Mouse (Mus musculus) ES-Bruce4 (cell line): ENCODE measurements around the gene Zfp423. TPM values are rescaled to one million over a fixed set of nuclear protein-coding genes. Genes with fewer than 3 reads are reported as not detected.

ENCODE experiments used
- H3K27ac ChIP-seq: 2 replicates; pipeline ENCODE4 v1.5.1; 2012; ENCODE audit warnings: low read length, inconsistent platforms; ENCODE audit not compliant: insufficient read depth
- H3K27me3 ChIP-seq: 2 replicates; pipeline ENCODE4 v1.6.1; 2012; ENCODE audit warnings: mild to moderate bottlenecking, low read length, inconsistent platforms; ENCODE audit not compliant: control insufficient read depth, poor library complexity, insufficient read depth, severe bottlenecking
- H3K36me3 ChIP-seq: 2 replicates; pipeline ENCODE4 v1.6.1; 2012; ENCODE audit warnings: inconsistent platforms, mild to moderate bottlenecking, low read length, moderate library complexity; ENCODE audit not compliant: control insufficient read depth, poor library complexity, insufficient read depth, severe bottlenecking
- H3K4me1 ChIP-seq: one replicate; pipeline ENCODE4 v1.8.1; 2011; ENCODE audit warnings: low read length; ENCODE audit not compliant: control insufficient read depth, insufficient read depth
- H3K4me3 ChIP-seq: 2 replicates; pipeline ENCODE4 v1.5.1; 2011; ENCODE audit warnings: low read depth, mild to moderate bottlenecking, low read length
- H3K9ac ChIP-seq: 2 replicates; pipeline ENCODE4 v1.6.1; 2012; ENCODE audit warnings: low read depth, mild to moderate bottlenecking, inconsistent platforms; ENCODE audit not compliant: poor library complexity, severe bottlenecking
- H3K9me3 ChIP-seq: replicated peaks from 2 replicates; pipeline ENCODE4 v1.6.1; 2012; ENCODE audit warnings: mild to moderate bottlenecking, low read length, inconsistent platforms; ENCODE audit not compliant: control insufficient read depth, poor library complexity, insufficient read depth, severe bottlenecking
- CTCF ChIP-seq: IDR thresholded peaks from one replicate; pipeline ENCODE4 v1.8.1; 2011; ENCODE audit warnings: low read depth, low read length
- EP300 ChIP-seq: IDR thresholded peaks from 2 replicates; pipeline ENCODE4 v1.6.1; 2011; ENCODE audit warnings: low read depth, low read length; ENCODE audit not compliant: insufficient read depth
- POLR2A ChIP-seq: IDR thresholded peaks from one replicate; pipeline ENCODE4 v1.8.1; 2011; ENCODE audit warnings: low read length; ENCODE audit not compliant: insufficient read depth
- polyA plus RNA-seq: library from polyadenylated mRNA; stranded (reverse); fragments of >200 nt; gene quantifications from 2 replicates; pipeline ENCODE4 v1.2.4, GENCODE M21; 2011; ENCODE audit warnings: low read depth; ENCODE audit not compliant: missing spikeins, insufficient read depth, insufficient read length

Gene Zfp423
- polyA plus RNA-seq, 1 experiment, result 14.4 TPM

DNA sequence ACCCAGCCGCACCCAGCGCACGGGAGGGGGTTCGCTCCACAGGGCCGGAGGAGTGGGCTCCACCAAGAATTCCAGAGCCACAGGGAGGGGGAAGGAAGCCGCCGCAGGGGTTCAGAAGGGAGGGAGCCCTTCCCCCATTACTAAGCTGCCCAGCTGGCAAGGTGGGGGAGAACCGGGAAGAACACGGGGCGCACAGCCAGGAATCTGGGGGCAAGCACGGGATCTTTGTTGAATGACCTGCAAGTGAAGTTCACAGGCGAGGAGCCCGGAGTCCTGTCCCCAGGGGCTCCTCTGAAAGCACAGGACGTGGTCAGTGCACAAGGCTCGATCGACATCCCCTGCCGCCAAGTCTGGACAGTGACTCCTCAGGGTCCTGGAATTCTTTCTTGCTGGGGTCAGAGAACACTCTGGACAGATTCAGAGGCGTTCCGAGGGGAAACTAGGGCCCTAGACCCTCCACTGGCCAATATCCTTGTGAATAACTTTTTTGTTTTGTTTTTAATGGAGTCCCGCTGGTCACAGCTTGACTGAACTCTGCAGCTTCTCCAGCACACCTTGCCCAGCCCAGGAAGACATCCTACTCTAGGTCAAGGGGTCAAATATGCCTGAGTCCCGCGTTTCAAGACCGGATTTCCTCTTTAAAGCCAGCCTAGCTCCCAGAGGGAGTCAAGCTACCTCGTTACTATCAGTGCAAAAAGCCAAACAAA is 15.5 kb upstream of the Zfp423 start:
- no peaks in the 10 kb centered on the region for H3K27me3 ChIP-seq
- H3K36me3 ChIP-seq, result no peaks in the 10 kb centered on the region
- peak overlapping the region; percentile 97 for H3K27ac ChIP-seq
- TF ChIP-seq CTCF, result no peak
- peak; percentile 86 for TF ChIP-seq EP300
- no peaks in the 10 kb centered on the region for H3K4me1 ChIP-seq
- H3K9ac ChIP-seq, result peak overlapping the region; percentile 55
- H3K4me3 ChIP-seq, result peak overlapping the region; percentile 21
- H3K9me3 ChIP-seq, result no peaks in the 10 kb centered on the region

DNA sequence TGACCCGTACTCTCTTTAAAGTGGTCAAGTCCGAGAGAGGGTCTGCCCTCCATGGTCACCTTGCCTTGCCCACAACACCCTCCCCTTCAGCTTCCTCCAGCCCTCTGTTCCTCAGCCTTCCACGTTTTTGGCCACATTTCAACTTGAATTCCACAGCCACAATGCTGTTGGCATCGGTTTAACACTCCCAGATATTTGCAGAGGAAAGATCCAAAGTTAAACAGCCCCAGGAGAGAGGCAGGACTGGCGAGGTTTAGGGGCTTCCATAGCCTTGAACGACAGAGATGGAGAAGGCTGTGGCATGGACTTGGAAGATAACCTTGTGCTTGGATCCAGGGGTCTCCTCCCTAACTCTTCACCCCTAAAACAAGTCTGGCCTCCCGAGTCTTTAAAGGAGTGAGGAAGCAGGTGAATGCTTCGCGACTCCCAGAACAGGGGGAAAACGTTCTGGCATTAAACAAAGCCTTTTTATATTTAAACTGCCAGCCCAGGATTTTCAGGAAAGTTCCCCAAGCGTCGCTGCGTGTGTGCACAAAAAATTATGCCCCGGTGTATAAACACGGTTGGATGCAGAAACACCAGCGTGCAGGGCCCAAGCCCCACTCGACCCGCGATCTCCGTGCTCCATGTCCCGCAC is 14.8 kb upstream of the Zfp423 start:
- H3K9me3 ChIP-seq, result no peaks in the 10 kb centered on the region
- H3K4me3 ChIP-seq, result peak overlapping the region; percentile 21
- H3K27me3 ChIP-seq, result no peaks in the 10 kb centered on the region
- H3K4me1 ChIP-seq, result no peaks in the 10 kb centered on the region
- H3K9ac ChIP-seq, result peak overlapping the region; percentile 55
- peak overlapping the region; percentile 97 for H3K27ac ChIP-seq
- TF ChIP-seq EP300, result no peak
- TF ChIP-seq CTCF, result no peak
- TF ChIP-seq POLR2A, result no peak
- no peaks in the 10 kb centered on the region for H3K36me3 ChIP-seq

DNA sequence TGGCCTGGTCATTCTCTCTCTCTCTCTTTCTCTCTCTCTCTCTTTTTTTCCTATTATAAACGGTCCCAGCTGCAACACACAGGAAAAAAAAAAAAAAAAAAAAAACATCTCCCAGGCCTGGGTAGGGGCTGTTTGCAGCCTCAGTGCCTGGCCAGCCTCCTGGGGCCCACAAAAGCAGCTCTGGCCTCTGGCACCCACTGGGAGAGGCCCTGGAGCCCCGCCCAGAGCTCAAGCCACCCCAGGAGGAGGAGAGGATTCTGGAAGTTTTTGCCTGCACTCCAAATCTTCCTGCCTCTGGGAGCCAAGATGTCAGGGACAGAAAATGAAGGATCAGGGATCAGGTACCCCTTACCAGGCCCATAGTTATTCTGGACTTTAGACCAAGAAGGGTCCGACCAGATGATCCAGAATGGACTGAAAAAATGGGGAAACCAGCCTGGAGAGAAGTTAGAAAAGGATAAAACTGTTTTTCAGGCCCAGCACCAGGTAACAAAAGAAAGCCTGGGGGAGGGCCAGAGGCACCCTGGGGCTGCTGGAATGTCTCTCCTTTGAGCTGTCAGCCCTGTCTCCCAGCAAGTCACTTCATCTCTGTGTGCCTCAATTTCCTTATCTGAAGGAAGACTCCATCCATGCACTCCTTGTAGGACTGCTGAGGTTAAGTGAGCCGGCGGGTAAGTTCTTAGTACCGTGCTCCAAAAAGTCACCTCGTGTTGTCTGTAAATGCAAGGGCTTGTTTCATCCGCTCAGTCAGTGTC is 8.6 kb upstream of the Zfp423 start:
- H3K9me3 ChIP-seq, result no peaks in the 10 kb centered on the region
- peaks cover 2% of the 10 kb centered on the region for H3K4me1 ChIP-seq
- no peaks in the 10 kb centered on the region for H3K36me3 ChIP-seq
- H3K27ac ChIP-seq, result peak overlapping the region; percentile 92
- no peak for TF ChIP-seq CTCF
- H3K4me3 ChIP-seq, result no peak overlapping the region
- H3K27me3 ChIP-seq, result no peaks in the 10 kb centered on the region
- H3K9ac ChIP-seq, result peak overlapping the region; percentile 53; the same call in 1 of the 2 replicates

DNA sequence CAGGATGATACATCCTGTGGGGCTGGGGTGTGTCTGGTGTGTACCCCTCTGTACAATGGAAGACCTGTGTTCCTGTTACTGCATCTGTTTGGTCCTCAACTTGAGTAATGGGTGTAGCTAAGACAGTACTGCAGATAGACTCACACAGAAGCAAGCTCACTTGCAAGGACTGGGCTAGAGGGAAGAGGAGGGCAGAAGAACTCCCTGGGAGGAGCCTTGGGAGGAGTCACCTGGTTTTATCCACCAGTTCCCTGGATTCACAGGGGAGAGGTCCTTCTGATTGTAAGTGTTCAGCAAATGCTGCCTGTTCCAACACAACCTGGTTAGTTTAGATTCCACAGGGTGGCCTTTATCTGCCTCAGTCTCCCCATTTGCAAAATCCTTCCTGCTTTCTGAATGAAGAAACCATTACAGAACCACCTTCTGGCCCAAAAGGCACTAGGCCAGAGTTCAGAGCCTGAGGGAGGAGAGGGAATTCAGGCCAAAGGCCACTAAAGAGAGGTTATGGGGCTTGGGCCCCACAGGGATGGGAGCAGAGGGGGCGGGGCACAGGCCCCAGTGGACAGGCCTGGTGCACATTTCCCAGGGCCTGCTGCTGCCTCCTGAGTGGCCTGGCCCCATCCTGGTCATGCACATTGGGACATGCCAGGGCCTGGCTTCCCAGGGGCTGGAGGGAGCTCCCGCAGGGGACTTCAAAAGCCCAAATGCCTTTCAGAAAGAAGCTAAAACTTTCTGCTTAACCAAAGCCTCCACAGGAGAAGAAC is 7.8 kb upstream of the Zfp423 start:
- peak overlapping the region; percentile 92 for H3K27ac ChIP-seq

DNA sequence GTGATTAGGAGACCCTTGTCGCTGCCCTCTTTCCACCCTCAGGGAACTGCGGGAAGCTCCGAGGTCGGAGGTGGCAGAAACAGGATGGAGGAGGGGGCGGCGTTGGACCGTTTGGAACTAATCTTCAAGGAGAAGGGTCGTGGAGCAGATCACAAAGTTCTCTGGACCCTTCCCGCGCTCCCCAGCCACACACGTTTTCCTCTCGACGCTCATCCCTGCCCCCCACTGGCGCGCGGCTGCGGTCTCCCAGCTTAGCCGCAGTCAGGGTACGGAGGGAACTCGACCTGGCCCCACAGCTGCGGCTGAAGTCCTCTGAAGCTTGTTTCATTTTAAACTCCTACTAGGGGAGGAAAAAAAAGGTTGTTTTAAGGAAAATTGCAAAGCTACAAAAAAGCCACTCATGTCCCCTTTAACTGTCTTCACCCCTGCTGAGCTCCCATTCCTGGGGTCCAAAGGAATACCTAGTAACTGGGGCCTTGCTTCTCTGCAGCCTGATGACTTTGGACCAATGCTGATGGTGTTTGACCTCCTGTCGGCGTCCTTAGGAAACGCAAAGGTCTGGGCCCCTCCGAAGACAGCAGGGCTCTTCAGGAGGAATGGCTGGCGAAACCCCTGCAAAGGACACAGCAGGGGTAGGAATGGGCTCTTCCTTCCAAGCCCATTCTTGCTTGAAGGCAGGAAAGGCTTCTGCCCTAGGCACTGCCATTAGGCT is 3.3 kb upstream of the Zfp423 start:
- no peak for TF ChIP-seq POLR2A
- no peak for TF ChIP-seq EP300
- no peak for TF ChIP-seq CTCF
- H3K4me3 ChIP-seq, result peak overlapping the region; percentile 52
- no peaks in the 10 kb centered on the region for H3K36me3 ChIP-seq
- H3K27me3 ChIP-seq, result peaks cover 5% of the 10 kb centered on the region; the same call in 1 of the 2 replicates
- H3K9ac ChIP-seq, result peak overlapping the region; percentile 45
- H3K4me1 ChIP-seq, result no peaks in the 10 kb centered on the region
- no peak overlapping the region for H3K27ac ChIP-seq
- H3K9me3 ChIP-seq, result no peaks in the 10 kb centered on the region

More for the DNA sequence above, 7.8 kb upstream of the Zfp423 start:
- H3K4me1 ChIP-seq, result peaks cover 2% of the 10 kb centered on the region
- peak overlapping the region; percentile 53; the same call in 1 of the 2 replicates for H3K9ac ChIP-seq
- no peaks in the 10 kb centered on the region for H3K36me3 ChIP-seq
- no peak for TF ChIP-seq EP300
- no peak for TF ChIP-seq CTCF
- TF ChIP-seq POLR2A, result no peak
- no peaks in the 10 kb centered on the region for H3K27me3 ChIP-seq
- no peak overlapping the region for H3K4me3 ChIP-seq
- H3K9me3 ChIP-seq, result no peaks in the 10 kb centered on the region
